Mouse (Mus musculus): ENCODE measurements around the gene Prima1.

Gene Prima1

DNA sequence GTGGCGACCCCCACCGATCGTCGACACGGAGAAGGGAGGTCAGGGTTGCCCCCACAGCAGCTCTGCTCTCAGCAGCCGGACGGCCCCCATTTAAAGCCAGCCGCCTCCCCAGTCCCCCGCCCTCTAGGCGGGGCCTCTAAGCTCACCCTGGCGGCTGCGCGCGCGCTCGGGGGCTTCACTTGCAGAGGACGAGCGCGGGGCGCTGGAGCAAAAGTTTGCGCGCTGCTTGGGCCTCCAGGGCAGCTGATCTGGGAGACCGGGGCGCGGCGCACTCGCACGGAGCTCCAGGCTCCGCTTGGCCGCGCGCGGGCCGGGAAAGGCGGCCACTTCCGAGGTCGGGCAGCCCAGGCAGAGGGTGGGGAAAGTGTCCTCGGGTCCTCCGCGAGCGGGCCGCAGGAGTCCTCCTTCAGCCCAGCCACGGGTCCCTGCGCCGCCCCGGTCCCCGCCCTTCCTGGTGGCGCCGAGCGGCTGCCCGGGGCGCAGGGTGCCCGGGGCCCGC lies at the start of gene Prima1:
Gene Prima1 (minus strand): TSS at position 68 of the 499 bp plus-strand sequence.
- no peak for DNase-seq

DNA sequence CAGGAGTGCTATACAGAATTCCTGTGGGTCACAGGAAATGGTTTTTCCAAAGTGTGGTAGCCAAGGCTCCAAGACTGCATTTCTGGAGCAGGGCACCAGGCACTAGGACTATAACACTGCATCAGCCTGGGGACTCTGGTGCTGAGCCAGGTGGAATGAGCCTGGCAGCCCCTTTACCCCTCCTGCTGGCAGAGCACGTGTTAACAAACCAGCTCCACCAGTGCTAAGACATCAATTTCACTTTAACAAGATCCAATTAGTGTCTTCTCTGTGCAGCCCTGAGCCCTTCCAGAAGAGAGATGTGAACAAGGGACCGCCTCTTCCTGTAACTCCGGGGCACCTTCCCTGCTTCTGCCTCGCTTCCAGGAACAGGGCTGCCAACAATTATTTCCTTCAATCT lies 45.3 kb upstream of the Prima1 start:
- no peak for DNase-seq

DNA sequence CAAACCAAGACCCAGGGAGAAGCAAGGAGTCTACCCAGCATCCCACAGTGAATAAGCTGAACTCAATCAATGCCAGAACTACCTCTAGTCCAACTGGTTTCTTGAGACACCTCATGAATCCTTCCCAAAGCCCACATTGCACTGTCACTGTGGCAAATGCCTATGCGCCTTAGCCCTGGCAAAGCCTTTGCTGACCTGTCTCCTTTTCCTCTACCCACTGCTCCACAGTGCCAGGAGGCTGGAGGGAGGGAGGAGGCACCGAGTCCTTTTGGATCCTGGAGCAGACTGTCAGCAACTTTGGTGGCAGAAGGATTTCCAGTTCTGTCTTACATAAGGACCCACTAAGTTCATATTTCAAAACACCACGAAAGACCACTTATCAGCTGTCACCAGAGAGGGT lies 41.5 kb upstream of the Prima1 start:
- no peak for DNase-seq

DNA sequence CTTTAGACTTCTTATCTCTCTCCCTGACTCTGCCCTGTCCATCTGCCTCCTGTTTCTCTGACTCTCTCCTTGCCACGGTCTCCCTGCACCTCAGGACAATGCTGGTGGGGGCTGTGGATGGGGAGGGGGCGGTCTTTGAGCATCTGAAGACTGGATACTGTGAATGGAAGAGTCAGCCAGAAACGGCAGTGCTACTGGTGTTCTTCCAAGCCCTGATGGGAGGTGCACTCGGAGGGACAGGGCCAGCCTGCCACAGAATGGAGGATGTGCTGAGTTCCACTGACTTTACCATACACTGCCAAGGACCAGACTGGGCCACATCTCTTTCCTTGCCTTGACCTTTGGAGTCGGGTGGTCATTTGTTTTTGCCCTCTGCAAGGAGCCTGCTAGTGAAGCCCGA lies 41.0 kb upstream of the Prima1 start:
- DNase-seq, result no peak

DNA sequence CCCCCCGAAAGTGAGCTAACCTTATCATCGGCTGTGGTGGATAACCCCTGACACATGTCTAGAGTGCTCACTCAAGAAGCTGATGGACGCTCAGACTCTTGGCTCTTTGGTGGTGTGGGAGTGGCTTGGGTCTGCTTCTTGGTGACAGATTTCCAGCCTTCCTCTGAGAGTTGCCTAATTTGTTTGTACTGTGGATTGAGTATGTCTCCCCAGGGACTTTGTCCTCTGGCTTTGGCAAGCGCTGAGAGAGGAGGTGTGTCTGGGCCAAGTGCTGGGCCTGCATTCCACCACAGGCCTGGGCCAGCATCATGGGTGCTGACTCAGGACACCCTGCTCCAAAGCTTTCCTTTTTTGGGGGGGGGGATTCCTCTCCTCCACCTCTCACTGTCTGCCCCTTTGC lies 40.0 kb upstream of the Prima1 start:
- no peak for DNase-seq

DNA sequence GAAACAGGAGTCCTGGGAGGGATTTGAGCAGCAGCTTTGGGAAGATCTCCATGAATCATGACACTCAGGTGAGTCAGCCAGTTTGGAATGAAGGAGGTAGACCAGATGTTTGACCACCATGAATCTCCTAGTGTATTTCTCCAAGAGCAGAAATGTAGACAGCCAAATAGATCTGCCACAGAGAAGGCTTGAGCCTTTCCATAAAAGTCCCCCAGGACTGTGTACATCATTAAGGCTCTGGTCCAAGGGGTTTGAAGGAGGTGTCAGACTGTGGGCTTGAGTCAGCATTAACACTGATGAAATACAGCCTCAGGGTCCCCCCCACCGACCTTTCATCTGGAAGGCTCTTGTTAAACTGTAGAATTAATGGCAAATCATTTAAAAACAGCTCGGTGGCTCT lies 39.5 kb upstream of the Prima1 start:
- no peak for DNase-seq

DNA sequence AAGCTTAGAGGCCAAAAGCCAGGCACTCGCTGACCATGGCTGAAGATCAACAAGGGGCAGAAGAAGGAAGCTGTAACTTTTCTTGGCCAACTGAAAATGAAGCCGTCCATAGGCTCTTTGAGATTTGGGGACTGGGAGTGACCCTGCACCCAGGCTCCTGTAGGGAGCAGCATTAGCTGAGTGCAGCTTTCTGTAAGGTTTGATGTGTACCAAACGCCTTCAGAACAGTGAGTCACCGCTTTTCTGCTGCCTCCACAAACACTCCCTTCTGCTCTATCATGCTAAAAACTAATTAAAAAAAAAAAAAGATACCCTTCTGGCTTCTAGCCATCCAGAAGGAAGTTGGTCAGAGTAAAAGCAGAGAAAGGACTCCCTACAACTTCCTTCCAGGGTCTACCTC lies 34.5 kb upstream of the Prima1 start:
- no peak for DNase-seq

DNA sequence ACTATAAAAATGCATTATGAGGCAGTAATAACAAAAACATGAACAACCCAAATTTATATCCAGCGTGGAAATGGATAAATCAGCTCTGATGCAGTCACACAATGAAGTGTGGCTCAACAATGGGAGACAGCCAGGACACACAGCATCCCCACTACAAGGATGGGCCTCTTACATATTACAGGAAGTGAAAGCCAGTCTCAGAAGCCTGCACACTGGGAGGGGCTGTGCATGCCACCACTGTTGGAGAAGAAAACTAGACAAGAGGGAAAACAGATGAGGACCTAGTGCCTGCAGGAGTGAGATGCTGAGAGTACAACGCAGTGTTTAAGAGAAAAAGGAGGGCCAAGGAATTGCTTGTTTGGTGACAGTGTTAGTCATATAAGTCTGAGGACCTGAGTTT lies 31.8 kb upstream of the Prima1 start:
- DNase-seq, result no peak

DNA sequence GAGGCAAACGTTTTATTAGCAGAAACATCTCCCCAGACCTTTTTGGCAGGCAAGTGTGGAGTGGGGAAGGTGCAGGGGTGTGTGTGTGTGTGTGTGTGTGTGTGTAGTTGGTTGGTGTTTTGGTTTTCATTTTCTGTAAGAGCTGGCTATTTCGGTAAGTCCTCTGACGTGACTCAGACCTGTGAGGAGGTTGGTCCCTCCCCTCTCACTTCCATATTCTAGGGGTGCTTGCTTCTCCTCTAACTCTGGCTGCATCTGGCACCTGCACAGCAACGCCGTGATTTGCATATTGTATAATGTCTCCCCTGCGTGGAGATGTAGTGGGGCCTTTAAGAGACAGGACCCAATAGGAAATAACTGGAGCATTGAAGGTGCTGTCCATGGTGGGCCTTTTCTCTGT lies 31.1 kb upstream of the Prima1 start:
- DNase-seq, result no peak

DNA sequence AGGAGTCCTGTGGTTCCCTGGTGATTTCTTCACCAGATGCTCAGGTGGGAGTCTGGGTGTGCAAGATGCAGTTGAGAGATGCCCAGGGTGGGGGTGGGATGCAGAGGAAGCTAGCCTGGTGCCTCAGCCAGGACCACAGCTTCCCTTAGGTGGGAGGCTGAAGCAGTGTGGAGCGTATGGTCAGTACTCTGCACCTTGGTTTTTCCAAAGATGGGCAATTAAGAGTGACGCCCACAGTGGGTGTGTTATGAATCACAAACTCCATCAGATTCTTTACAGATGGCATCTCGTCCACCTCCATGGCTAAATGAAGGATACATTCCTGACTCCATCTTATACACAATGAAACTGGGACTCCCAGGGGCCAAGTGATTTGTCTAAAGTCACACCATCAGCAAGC lies 30.2 kb upstream of the Prima1 start:
- no peak for DNase-seq

DNA sequence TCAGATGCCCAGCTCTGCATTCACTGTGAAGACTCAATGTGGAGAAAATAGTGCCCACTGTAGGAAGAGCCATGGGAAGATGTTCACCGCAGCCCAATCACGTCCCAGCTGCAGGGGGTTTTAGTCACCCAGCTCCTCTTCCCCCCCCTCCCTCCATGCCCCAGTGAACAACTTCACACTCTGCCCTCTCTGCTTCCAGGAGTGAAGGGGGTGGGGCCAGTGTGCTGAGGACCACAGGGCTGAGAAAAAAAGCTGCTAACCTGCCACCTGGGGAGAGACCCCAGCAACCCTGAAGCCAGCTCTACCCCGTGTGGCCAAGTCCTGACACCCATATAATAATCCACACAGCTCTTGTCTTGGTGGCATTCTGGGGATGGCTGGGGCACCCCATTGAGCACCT lies 24.7 kb upstream of the Prima1 start:
- no peak for DNase-seq

DNA sequence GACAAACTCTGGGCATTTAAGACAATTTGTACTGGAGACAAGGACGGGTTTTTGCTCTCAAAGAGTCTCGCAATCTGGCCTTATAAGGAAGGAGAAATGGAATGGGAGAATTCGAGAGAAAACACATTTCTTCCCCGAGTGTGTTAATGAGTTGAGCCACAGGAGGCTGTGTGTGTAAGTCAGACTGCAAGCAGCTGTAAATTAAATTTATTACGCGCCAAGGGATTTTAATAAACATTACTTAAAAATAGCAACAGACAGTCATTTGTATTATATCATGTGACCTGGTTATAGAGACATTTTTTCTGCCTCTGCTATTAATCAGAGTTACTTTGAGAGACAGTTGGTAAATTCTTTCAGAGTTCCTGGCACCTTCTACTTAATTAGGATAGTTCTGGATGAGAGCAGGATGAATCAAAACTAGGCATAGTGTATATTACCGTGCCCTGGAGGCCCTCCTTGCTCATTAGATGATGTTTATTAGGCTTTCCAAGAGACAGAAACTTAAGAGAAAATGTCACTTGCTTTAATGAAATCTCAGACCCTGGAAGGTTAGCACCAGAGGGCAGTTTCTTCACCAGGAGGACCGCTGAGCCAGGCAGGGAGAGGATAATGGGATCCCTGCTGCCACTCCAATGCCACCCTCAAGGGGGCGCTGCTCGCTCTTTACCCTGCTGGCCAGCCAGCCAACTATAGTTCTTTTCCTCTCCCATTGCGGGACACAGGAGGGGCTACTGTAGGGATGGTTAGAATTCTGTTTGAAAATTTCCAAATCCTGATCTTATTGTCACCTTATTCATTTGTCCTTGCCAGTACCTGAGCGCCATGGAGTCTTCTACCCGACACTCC lies 20.3 kb upstream of the Prima1 start:
- DNase-seq, result peak; percentile 6 to 9

DNA sequence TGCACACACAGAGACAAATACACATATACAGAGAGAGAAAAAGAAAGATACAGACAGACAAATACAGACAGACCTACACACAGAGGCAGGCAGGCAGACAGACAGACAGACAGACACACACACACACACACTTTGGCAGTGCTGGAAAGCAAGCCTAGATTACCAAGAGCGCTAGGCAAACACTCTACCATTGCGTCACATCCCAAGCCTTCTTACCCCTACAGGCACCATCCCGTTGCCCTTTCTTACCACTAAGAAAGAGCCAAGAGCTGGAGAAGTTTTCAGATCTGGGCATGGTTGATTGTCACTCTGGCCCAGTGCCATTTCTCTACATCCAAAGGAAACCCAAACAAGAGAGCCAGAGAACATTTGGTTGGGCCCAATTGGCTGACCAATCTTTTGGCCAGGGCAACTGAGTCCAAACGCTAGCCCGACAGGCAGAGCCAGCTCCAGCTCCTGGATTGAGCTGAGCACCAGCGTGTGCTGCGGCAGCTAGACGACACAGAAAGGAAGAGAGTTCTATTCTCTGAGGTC lies 11.0 kb upstream of the Prima1 start:
- no peak for DNase-seq

DNA sequence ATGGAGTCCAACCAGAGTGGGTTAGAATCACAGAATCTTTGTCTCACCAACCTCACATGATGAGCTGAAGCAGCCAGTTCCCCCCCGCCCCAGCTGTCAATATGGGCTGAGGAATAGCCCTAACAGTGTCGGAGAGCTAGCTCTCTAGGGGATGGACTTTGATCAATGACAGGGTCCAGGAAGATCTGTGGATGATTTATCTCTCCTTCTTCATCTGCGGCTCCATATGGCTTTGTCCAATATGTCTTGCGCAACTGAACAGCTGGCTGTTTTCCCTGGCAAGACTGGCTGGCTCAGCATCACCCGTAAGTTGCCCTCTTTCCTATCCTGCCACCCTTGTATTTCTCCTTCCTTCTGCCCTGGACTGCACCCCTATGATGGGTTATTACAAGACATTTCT lies 9.2 kb upstream of the Prima1 start:
- no peak for DNase-seq

DNA sequence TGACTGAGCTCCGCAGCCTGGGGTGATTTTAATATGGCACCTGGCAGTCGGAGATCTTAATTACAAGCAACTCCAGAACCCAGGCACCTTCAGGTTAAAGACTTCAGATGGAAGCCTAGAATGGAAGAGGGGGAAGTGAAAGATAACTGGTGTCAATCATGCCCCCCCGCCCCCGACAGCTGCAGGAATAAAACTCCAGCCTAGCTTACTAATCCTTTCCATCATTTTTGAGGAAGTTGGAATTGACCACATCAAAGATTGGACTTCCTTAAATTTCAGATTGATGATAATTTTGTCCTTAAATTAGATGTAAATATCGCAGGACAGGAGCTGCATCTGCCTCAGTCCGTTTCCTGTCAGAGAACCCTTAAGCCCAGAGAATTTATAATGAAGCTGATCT lies 8.4 kb upstream of the Prima1 start:
- DNase-seq, result no peak

DNA sequence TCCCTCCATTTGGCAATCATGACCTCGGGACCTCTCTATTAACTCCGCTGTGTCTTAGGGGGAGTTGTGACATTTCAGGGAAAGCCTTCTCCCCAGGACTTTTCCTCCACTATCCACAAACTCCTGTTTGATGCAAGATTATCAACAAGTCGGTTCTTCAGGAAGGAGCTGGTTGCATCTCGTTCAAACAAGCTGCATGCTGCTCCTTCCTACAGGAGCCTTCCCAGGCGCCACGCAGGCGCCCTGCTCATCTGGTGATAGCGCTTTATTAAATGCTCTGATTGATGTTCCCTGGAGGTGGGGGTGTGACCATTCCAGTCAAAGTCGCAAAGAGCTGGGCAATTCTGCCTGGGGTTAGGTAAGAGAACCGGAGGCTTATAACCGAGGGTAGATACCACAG lies 1.1 kb upstream of the Prima1 start:
- no peak for DNase-seq

DNA sequence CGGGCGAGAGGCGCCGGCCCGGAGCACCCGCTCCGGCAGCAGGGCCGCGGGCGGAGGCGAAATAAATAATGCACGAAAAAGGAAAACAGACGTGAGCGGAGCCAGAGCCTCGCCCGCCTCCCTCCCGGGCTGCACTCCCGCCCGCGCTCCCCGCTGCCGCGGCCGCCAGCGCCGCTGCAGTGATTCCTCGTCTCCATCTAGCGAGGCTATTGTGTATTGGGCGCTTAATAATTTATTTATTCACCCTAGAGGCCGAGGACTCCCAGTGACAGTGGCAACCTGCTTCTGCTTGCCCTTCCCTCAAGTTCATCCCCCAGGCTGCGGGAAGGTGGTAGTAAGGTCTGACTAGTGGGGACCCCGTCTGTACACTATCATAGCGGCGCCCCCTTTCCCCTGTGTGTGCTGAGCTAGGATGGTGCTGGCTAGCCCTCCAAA lies 658 bp upstream of the Prima1 start:
- no peak for DNase-seq

DNA sequence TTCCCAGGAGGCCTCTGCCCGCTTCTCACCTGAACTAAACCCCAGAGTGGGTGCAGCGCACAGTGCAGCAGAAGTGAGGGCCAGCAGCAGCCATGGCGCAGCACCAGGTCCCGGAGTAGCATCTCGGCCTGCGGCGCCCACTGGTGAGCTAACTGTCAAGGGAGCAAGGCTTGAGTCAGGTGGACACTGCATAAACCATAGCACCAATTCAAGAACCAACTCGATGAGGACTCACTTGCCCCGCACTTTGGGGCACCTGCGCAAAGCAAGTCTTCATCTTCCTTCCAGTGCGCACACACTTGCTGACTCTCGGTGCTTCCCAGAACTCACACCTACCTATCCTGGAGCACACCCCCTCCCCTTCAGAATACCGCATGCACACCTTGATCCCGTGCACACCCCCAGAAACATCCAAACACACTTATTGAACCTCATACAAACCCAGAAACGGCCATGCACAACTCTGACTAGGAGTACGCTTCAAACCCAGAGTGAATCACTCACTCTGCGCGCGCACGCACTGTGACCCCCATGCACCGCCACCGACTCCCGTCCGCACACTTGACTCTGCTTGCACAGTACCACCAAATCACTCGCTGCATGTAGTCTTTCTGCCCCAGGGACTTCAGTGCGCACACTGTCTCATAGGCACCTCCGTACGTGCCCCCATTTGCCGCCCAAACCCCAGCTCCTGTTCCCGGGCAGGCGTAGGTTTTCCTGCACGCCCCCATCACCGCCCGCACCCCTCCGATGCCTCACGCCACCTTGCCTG lies 453 bp downstream of the Prima1 start:
- no peak for DNase-seq

DNA sequence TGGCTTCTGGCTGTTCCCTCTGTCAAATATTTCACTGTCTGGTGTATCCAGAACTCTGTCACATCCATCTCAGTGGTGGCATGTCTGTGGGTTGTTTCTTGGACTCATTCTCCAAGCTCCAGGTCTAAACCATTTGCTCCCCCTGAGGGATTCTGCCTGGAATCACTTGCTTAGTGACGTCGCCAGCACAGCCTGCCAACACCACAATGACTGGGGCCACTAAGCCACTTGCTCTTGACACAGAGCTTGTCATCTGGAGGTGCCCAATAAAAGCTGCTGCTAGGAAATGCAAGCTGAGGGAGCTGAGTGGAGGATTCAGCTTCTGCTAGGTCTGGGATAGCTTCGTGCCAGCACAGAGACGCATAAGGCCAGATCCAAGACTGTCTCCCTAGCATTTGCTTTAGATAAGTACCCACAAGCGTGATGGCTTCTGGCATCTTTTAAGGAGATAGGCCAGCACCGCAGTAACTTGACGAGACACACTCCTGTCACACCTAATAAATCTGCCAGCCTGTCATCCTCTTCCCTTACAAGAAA lies 3.0 kb downstream of the Prima1 start:
- DNase-seq, result no peak

DNA sequence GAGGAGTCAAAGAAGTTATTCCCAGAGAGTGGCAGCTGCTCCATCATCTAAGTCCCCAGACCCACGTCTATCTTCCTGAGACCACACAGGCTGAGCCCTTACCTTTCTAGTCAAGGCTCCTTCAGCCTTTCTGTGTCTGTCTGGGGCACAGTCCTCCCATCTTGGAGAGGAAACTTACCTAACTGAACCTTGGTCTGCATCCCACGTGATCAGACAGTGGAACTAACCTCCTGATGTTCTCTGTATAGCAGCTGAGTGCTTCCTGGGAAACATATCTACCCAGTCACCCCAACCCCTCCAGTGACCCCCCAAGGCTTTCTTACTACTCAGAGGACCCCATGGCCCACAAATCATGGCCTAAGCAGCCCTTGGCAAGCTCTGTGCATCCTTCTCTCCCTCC lies 6.1 kb downstream of the Prima1 start:
- no peak for DNase-seq

DNA sequence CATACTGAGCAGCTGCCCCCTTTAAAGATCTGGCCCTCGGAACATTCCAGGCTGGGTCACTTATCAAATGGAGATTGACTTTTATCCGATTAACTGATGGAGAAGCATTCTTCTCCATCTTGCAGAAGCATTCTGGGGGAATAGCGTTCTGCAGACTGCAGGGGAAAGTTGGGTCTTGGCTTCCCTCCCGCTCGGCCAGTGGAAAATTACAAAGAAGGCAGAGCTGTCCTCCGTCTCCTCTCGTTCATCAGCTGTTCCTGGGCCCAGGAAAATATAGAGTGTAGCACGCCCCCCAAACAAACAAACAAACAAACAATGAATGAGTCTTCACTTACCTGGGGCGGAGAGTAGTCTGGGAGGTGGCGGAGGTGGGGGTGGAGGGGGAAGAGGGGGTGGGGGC lies 6.7 kb downstream of the Prima1 start:
- no peak for DNase-seq

DNA sequence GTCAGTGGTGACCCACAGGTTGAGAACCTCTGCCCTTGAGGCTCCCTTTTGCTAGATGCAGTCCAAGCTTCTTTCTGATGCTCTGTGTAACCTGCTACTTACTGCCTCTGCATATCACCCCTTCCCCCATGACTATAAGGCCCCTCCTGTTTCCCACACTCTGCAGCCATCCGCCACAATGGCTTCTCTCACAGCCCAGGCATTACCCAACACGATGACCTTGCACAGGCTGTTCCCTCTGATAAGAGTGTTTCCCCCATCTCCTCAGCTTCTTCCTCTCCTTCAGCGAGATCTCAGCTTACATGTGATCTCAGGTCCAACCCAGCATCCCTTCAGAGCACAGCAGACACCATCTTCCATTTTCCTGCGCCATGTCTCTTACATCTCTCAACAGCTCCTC lies 12.9 kb downstream of the Prima1 start:
- no peak for DNase-seq

DNA sequence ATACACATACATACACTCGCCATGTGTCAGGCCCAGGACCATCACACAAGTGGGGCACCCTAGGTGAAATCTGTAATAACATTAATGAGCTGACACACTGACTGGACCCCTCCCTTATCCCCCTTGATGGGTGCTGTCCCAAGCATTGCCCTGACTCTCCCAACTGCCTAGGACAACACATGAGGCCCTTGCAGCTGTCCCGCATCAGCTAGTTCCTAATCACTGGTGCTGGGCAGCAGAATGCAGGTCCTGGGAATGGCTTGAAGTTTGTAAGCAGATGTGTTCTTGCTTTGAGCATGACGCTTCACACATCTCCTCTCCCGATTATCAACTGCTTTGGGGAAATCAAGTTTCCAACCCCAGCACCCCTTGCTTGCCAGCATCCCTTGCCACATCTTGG lies 15.8 kb downstream of the Prima1 start:
- no peak for DNase-seq

DNA sequence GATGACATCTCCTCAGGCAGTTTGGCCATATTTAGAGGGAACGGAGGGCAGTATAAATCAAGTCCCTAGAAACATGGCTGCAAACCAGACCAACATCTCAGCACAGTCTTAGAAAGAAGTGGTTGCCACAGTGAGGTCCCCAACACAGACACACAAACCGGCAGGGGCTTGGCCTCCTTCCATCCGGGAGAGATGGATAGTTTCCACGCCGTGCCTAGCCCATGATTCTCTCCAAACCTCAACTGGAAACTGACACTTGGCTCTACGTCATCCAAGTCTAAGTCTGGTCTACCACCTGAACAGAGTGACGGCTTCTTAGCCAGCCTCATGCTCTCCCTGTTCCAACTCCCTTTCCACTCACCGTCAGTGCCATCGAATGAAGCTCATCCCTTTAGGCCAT lies 18.3 kb downstream of the Prima1 start:
- no peak for DNase-seq

All from thymus, postnatal 36 days (tissue).